ENCODE assay signal across 10 mouse cellular contexts in genomic region chr12:82467641-82468040, GRCm38 (mm10).
DNase-seq lines count a peak whose midpoint lies in the region; ATAC-seq and TF ChIP-seq lines count a peak whose summit lies in the region.
"Had no signal": no experiment of that assay in that cellular context is flagged by ENCODE, and none has a peak within 500 bp of the region (broad histone marks: within the 10 kb centered on the region; RNA-seq: fewer than 3 reads in every experiment).

No protein-coding gene starts in this region.

- TF ChIP-seq CTCF in forebrain, postnatal 0 days (IDR thresholded peaks at IDR 0.05; ENCODE audit: low read depth), result peak; percentile 73
- TF ChIP-seq CTCF in midbrain, postnatal 0 days (IDR thresholded peaks at IDR 0.05), result peak; percentile 74
- peak; percentile 43 for TF ChIP-seq CTCF in left cerebral cortex, adult 2 months (IDR thresholded peaks at IDR 0.05)

- intact Hi-C loops in left cerebral cortex, adult 2 months (cut with DNase I), result no loop called here

- peaks cover 4% of the 10 kb centered on the region; the same call in 1 of the 2 replicates for H3K4me1 ChIP-seq in forebrain, postnatal 0 days (ENCODE audit: insufficient read depth)
- H3K4me1 ChIP-seq in forebrain, embryonic 10.5 days, result peaks cover 16% of the 10 kb centered on the region
- no peaks in the 10 kb centered on the region for H3K4me1 ChIP-seq in midbrain, postnatal 0 days (ENCODE audit: insufficient read depth, low read length)
- no peaks in the 10 kb centered on the region for H3K4me1 ChIP-seq in midbrain, embryonic 11.5 days (ENCODE audit: control insufficient read depth, insufficient read depth, low read length)
- H3K4me1 ChIP-seq: hindbrain, embryonic 15.5 days had no signal

- WGBS in forebrain, postnatal 0 days, result 58% methylated on average over 2 of the region's 2 CpGs
- WGBS in forebrain, embryonic 10.5 days, result 64% methylated on average over 2 of the region's 2 CpGs
- WGBS in midbrain, postnatal 0 days, result 83% methylated on average over 2 of the region's 2 CpGs
- 55% methylated on average over 2 of the region's 2 CpGs for WGBS in midbrain, embryonic 11.5 days

- H3K4me3 ChIP-seq in forebrain, postnatal 0 days (ENCODE audit: low read depth, low read length), result no peak overlapping the region
- H3K4me3 ChIP-seq in forebrain, embryonic 10.5 days, result no peak overlapping the region
- H3K4me3 ChIP-seq in midbrain, postnatal 0 days (ENCODE audit: low read depth, low read length), result no peak overlapping the region
- H3K4me3 ChIP-seq in midbrain, embryonic 11.5 days (ENCODE audit: low read depth, low read length), result no peak overlapping the region
- no peak overlapping the region for H3K4me3 ChIP-seq in left cerebral cortex, adult 2 months
- H3K4me3 ChIP-seq: hindbrain, embryonic 15.5 days; lung, embryonic 15.5 days had no signal

- H3K36me3 ChIP-seq in forebrain, postnatal 0 days (ENCODE audit: insufficient read depth), result no peaks in the 10 kb centered on the region
- H3K36me3 ChIP-seq in forebrain, embryonic 10.5 days (replicated peaks), result no peaks in the 10 kb centered on the region
- H3K36me3 ChIP-seq in midbrain, postnatal 0 days (ENCODE audit: insufficient read depth, low read length), result no peaks in the 10 kb centered on the region
- no peaks in the 10 kb centered on the region for H3K36me3 ChIP-seq in midbrain, embryonic 11.5 days (ENCODE audit: control insufficient read depth, insufficient read depth, low read length)
- H3K36me3 ChIP-seq: hindbrain, embryonic 15.5 days; lung, embryonic 15.5 days had no signal

- peak; percentile 66 for DNase-seq in forebrain, postnatal 0 days
- DNase-seq in forebrain, embryonic 10.5 days (ENCODE audit: extremely low spot score, low spot score), result no peak
- DNase-seq in midbrain, postnatal 0 days (ENCODE audit: low spot score), result peak; percentile 67
- no peak for DNase-seq in midbrain, embryonic 11.5 days (ENCODE audit: low spot score, missing footprints)
- DNase-seq in left cerebral cortex, adult 2 months (ENCODE audit: extremely low spot score in 1 of 2, low spot score in 2 of 2), result peak; percentile 37 to 47
- peak; percentile 58 for DNase-seq in right cerebral cortex, postnatal 4 days
- DNase-seq in natural killer cell, adult 2 months (ENCODE audit: low spot score in 2 of 2), result no peak

- H3K9me3 ChIP-seq in forebrain, postnatal 0 days (ENCODE audit: low read length), result no peaks in the 10 kb centered on the region
- H3K9me3 ChIP-seq in forebrain, embryonic 10.5 days, result no peaks in the 10 kb centered on the region
- no peaks in the 10 kb centered on the region for H3K9me3 ChIP-seq in midbrain, postnatal 0 days (ENCODE audit: low read length)
- H3K9me3 ChIP-seq in midbrain, embryonic 11.5 days (ENCODE audit: control insufficient read depth, low read length), result no peaks in the 10 kb centered on the region
- H3K9me3 ChIP-seq: hindbrain, embryonic 15.5 days; lung, embryonic 15.5 days had no signal

- no peak overlapping the region for H3K4me2 ChIP-seq in forebrain, postnatal 0 days (ENCODE audit: low read depth)
- no peak overlapping the region for H3K4me2 ChIP-seq in midbrain, postnatal 0 days (ENCODE audit: low read depth, low read length, poor library complexity, severe bottlenecking)
- H3K4me2 ChIP-seq in midbrain, embryonic 11.5 days, result no peak overlapping the region
- H3K4me2 ChIP-seq: hindbrain, embryonic 15.5 days; lung, embryonic 15.5 days had no signal

- no peak overlapping the region for H3K27ac ChIP-seq in forebrain, postnatal 0 days (ENCODE audit: low read depth, low read length)
- H3K27ac ChIP-seq in forebrain, embryonic 10.5 days, result no peak overlapping the region
- no peak overlapping the region for H3K27ac ChIP-seq in midbrain, postnatal 0 days (ENCODE audit: low read depth, low read length)
- no peak overlapping the region for H3K27ac ChIP-seq in midbrain, embryonic 11.5 days (ENCODE audit: low read depth, low read length)
- no peak overlapping the region for H3K27ac ChIP-seq in left cerebral cortex, adult 2 months
- H3K27ac ChIP-seq: hindbrain, embryonic 15.5 days; lung, embryonic 15.5 days had no signal

- peak; percentile 28; the same call in 1 of the 2 replicates for ATAC-seq in forebrain, postnatal 0 days
- no peak for ATAC-seq in midbrain, postnatal 0 days (ENCODE audit: low FRiP score)
- no peak for ATAC-seq in midbrain, embryonic 11.5 days (ENCODE audit: low FRiP score)
- ATAC-seq in megakaryocyte-erythroid progenitor cell, adult 5-6 weeks (replicated peaks; ENCODE audit: low FRiP score, low TSS enrichment, poor library complexity, severe bottlenecking), result no peak

- no peak overlapping the region for H3K9ac ChIP-seq in forebrain, postnatal 0 days
- H3K9ac ChIP-seq in midbrain, postnatal 0 days (replicated peaks; ENCODE audit: low read length, poor library complexity, severe bottlenecking), result no peak overlapping the region
- no peak overlapping the region for H3K9ac ChIP-seq in midbrain, embryonic 11.5 days (ENCODE audit: low read length)
- H3K9ac ChIP-seq: hindbrain, embryonic 15.5 days; lung, embryonic 15.5 days had no signal

- no peaks in the 10 kb centered on the region for H3K27me3 ChIP-seq in forebrain, postnatal 0 days (ENCODE audit: insufficient read depth, low read length)
- 0 out of 2 replicates have a peak, but pooled peaks cover 4% of the 10 kb centered on the region for H3K27me3 ChIP-seq in forebrain, embryonic 10.5 days (ENCODE audit: poor library complexity, severe bottlenecking)
- H3K27me3 ChIP-seq in midbrain, postnatal 0 days (ENCODE audit: insufficient read depth, low read length), result no peaks in the 10 kb centered on the region
- no peaks in the 10 kb centered on the region for H3K27me3 ChIP-seq in midbrain, embryonic 11.5 days (ENCODE audit: control insufficient read depth, insufficient read depth, low read length)
- H3K27me3 ChIP-seq: hindbrain, embryonic 15.5 days; lung, embryonic 15.5 days had no signal

Comparison
In these comparisons a context has a peak if more than half of its experiments do, and no peak if none do; other contexts are left out.
1. DNase-seq: peak in forebrain, postnatal 0 days (single experiment), midbrain, postnatal 0 days (single experiment), left cerebral cortex, adult 2 months (2 of 2) and right cerebral cortex, postnatal 4 days (single experiment); none in forebrain, embryonic 10.5 days (single experiment), midbrain, embryonic 11.5 days (single experiment) and natural killer cell, adult 2 months (0 of 2).
2. Peak in every context shown above with its lines, with median percentiles within 50 percentile points of each other: CTCF ChIP-seq.